Mouse (Mus musculus): Measurements from ENCODE around the gene Ccdc185.

The Ccdc185 gene

GRCm38 (mm10) chr1:182749080-182749479 lies at the start of gene Ccdc185:
TSS of gene Ccdc185 (minus strand) at chr1:182749180.
- DNase-seq (ENCODE audit: low read depth in 1 of 2, low spot score in 2 of 2): no peak

- DNase-seq (ENCODE audit: low read depth in 1 of 2, low spot score in 2 of 2): no peak
Measured at GRCm38 (mm10) chr1:182797048-182797447, 48.1 kb upstream of the Ccdc185 start.

GRCm38 (mm10) chr1:182794628-182795027 lies 45.6 kb upstream of the Ccdc185 start:
- no peak for DNase-seq (ENCODE audit: low read depth in 1 of 2, low spot score in 2 of 2)

- DNase-seq (ENCODE audit: low read depth in 1 of 2, low spot score in 2 of 2): no peak
Measured at GRCm38 (mm10) chr1:182794221-182794620, 45.2 kb upstream of the Ccdc185 start.

GRCm38 (mm10) chr1:182792521-182793071 lies 43.6 kb upstream of the Ccdc185 start:
- peak; percentile 5 to 18 for DNase-seq (ENCODE audit: low read depth in 1 of 2, low spot score in 2 of 2)

GRCm38 (mm10) chr1:182788896-182789295 lies 39.9 kb upstream of the Ccdc185 start:
- DNase-seq (ENCODE audit: low read depth in 1 of 2, low spot score in 2 of 2): no peak

GRCm38 (mm10) chr1:182787030-182787429 lies 38.0 kb upstream of the Ccdc185 start:
- no peak for DNase-seq (ENCODE audit: low read depth in 1 of 2, low spot score in 2 of 2)

- DNase-seq (ENCODE audit: low read depth in 1 of 2, low spot score in 2 of 2): no peak
Measured at GRCm38 (mm10) chr1:182785504-182785903, 36.5 kb upstream of the Ccdc185 start.

- DNase-seq (ENCODE audit: low read depth in 1 of 2, low spot score in 2 of 2): no peak
Measured at GRCm38 (mm10) chr1:182784784-182785183, 35.8 kb upstream of the Ccdc185 start.

- DNase-seq (ENCODE audit: low read depth in 1 of 2, low spot score in 2 of 2): no peak
Measured at GRCm38 (mm10) chr1:182783774-182784173, 34.8 kb upstream of the Ccdc185 start.

- DNase-seq (ENCODE audit: low read depth in 1 of 2, low spot score in 2 of 2): no peak
Measured at GRCm38 (mm10) chr1:182779024-182779520, 30.1 kb upstream of the Ccdc185 start.

- no peak for DNase-seq (ENCODE audit: low read depth in 1 of 2, low spot score in 2 of 2)
Measured at GRCm38 (mm10) chr1:182778225-182778624, 29.2 kb upstream of the Ccdc185 start.

- no peak for DNase-seq (ENCODE audit: low read depth in 1 of 2, low spot score in 2 of 2)
Measured at GRCm38 (mm10) chr1:182776749-182777410, 27.9 kb upstream of the Ccdc185 start.

- no peak for DNase-seq (ENCODE audit: low read depth in 1 of 2, low spot score in 2 of 2)
Measured at GRCm38 (mm10) chr1:182775576-182775975, 26.6 kb upstream of the Ccdc185 start.

GRCm38 (mm10) chr1:182764541-182765281 lies 15.7 kb upstream of the Ccdc185 start:
- no peak for DNase-seq (ENCODE audit: low read depth in 1 of 2, low spot score in 2 of 2)

- DNase-seq (ENCODE audit: low read depth in 1 of 2, low spot score in 2 of 2): no peak
Measured at GRCm38 (mm10) chr1:182763716-182764461, 14.9 kb upstream of the Ccdc185 start, which contains the start of gene Susd4. TSS of gene Susd4 (plus strand) at chr1:182763860.

- no peak for DNase-seq (ENCODE audit: low read depth in 1 of 2, low spot score in 2 of 2)
Measured at GRCm38 (mm10) chr1:182763191-182763715, 14.3 kb upstream of the Ccdc185 start.

- DNase-seq (ENCODE audit: low read depth in 1 of 2, low spot score in 2 of 2): no peak
Measured at GRCm38 (mm10) chr1:182758783-182759182, 9.8 kb upstream of the Ccdc185 start.

- no peak for DNase-seq (ENCODE audit: low read depth in 1 of 2, low spot score in 2 of 2)
Measured at GRCm38 (mm10) chr1:182754865-182755264, 5.9 kb upstream of the Ccdc185 start.

GRCm38 (mm10) chr1:182753694-182754093 lies 4.7 kb upstream of the Ccdc185 start:
- no peak for DNase-seq (ENCODE audit: low read depth in 1 of 2, low spot score in 2 of 2)

GRCm38 (mm10) chr1:182751301-182751700 lies 2.3 kb upstream of the Ccdc185 start:
- DNase-seq (ENCODE audit: low read depth in 1 of 2, low spot score in 2 of 2): no peak

All from monocyte, adult 2 months (primary cell).